Mouse (Mus musculus) ES-Bruce4 (cell line): ENCODE measurements around the gene Ssu72.

Experiments
- CTCF ChIP-seq: IDR thresholded peaks from one replicate; pipeline ENCODE4 v1.8.1; 2011; ENCODE audit warnings: low read depth, low read length
- POLR2A ChIP-seq: IDR thresholded peaks from one replicate; pipeline ENCODE4 v1.8.1; 2011; ENCODE audit warnings: low read length; ENCODE audit not compliant: insufficient read depth

GRCm38 (mm10) chr4:155769496-155769879, 64.9 kb downstream of the Ssu72 start:
- no peak for TF ChIP-seq CTCF
- TF ChIP-seq POLR2A: no peak
